Mouse (Mus musculus) embryonic facial prominence, embryonic 15.5 days (tissue): ENCODE results near the gene Cfap74. TPM values are rescaled to one million over a fixed set of nuclear protein-coding genes. Genes with fewer than 3 reads are reported as not detected.

Source experiments
- ATAC-seq: fragments of 200-750 bp; cut with Nextera tagmentation; 2 replicates; pipeline ENCODE4 v1.8.0; 2017; ENCODE audit warnings: low read depth, moderate TSS enrichment; ENCODE audit not compliant: insufficient number of reproducible peaks, low FRiP score, low TSS enrichment
- H3K27ac ChIP-seq: fragments of 300-500 bp; sonication (generic); replicated peaks from 2 replicates; pipeline ENCODE4 v1.5.1; 2015; ENCODE audit warnings: mild to moderate bottlenecking, inconsistent platforms
- H3K27me3 ChIP-seq: fragments of 300-500 bp; sonication (generic); 2 replicates; pipeline ENCODE4 v1.6.1; 2015; ENCODE audit warnings: inconsistent platforms
- H3K36me3 ChIP-seq: fragments of 300-500 bp; sonication (generic); 2 replicates; pipeline ENCODE4 v1.6.1; 2015; ENCODE audit warnings: mild to moderate bottlenecking, inconsistent platforms
- H3K4me1 ChIP-seq: fragments of 300-500 bp; sonication (generic); 2 replicates; pipeline ENCODE4 v1.6.1; 2015; ENCODE audit warnings: inconsistent platforms
- H3K4me2 ChIP-seq: fragments of 300-500 bp; sonication (generic); replicated peaks from 2 replicates; pipeline ENCODE4 v1.6.1; 2015; ENCODE audit warnings: mild to moderate bottlenecking, inconsistent platforms
- H3K4me3 ChIP-seq: fragments of 300-500 bp; sonication (generic); replicated peaks from 2 replicates; pipeline ENCODE4 v1.5.1; 2015; ENCODE audit warnings: mild to moderate bottlenecking, inconsistent platforms
- H3K9ac ChIP-seq: fragments of 300-500 bp; sonication (generic); 2 replicates; pipeline ENCODE4 v1.6.1; 2015; ENCODE audit warnings: inconsistent platforms
- H3K9me3 ChIP-seq: fragments of 300-500 bp; sonication (generic); replicated peaks from 2 replicates; pipeline ENCODE4 v1.6.1; 2016; ENCODE audit warnings: inconsistent platforms
- WGBS: fragments of 180-500 bp; shearing (Covaris S2); methylation state at CpG from one replicate; pipeline ENCODE4 v1.1.7; 2015; 5-methylcytosine and 5-hydroxymethylcytosine counted together
- polyA plus RNA-seq: library from polyadenylated mRNA; unstranded; fragments of >200 nt; fragmentation: Nextera tagmentation; extraction: Ambion mirVana; gene quantifications from 2 replicates; pipeline ENCODE4 v1.2.1, GENCODE M21; 2015

The Cfap74 gene
- polyA plus RNA-seq, 1 experiment from 2014 or later, result 4.9 TPM

- WGBS, result 78% methylated on average over 5 of the region's 5 CpGs
Measured at GRCm38 (mm10) chr4:155371797-155372735, 36.9 kb upstream of the Cfap74 start.

GRCm38 (mm10) chr4:155381974-155382373 is 27.0 kb upstream of the Cfap74 start:
- Histone ChIP-seq H3K9ac (no peak overlapping the region), H3K27ac (no peak overlapping the region), H3K4me3 (no peak overlapping the region), H3K36me3 (no peaks in the 10 kb centered on the region), H3K4me1 (no peaks in the 10 kb centered on the region), H3K27me3 (peaks cover 7% of the 10 kb centered on the region), H3K9me3 (no peaks in the 10 kb centered on the region), H3K4me2 (no peak overlapping the region)
- no peak for ATAC-seq
- WGBS, result 62% methylated on average over 7 of the region's 7 CpGs

More at GRCm38 (mm10) chr4:155371797-155372735, 36.9 kb upstream of the Cfap74 start:
- peaks cover 2% of the 10 kb centered on the region; the same call in 1 of the 2 replicates for H3K27me3 ChIP-seq
- no peak overlapping the region for H3K9ac ChIP-seq
- no peaks in the 10 kb centered on the region for H3K36me3 ChIP-seq
- H3K9me3 ChIP-seq, result no peaks in the 10 kb centered on the region
- no peaks in the 10 kb centered on the region for H3K4me1 ChIP-seq
- no peak overlapping the region for H3K4me3 ChIP-seq
- no peak overlapping the region for H3K27ac ChIP-seq
- no peak overlapping the region for H3K4me2 ChIP-seq
- ATAC-seq, result no peak

- Histone ChIP-seq H3K9me3 (no peaks in the 10 kb centered on the region), H3K27ac (no peak overlapping the region), H3K27me3 (peaks cover 9% of the 10 kb centered on the region), H3K4me3 (no peak overlapping the region), H3K4me2 (no peak overlapping the region), H3K9ac (no peak overlapping the region), H3K36me3 (no peaks in the 10 kb centered on the region), H3K4me1 (no peaks in the 10 kb centered on the region)
- ATAC-seq, result no peak
- WGBS, result 21% methylated on average over 9 of the region's 9 CpGs
Measured at GRCm38 (mm10) chr4:155382752-155383151, 26.2 kb upstream of the Cfap74 start.

- Histone ChIP-seq H3K4me3 (no peak overlapping the region), H3K9ac (no peak overlapping the region), H3K9me3 (no peaks in the 10 kb centered on the region), H3K4me2 (no peak overlapping the region), H3K36me3 (no peaks in the 10 kb centered on the region), H3K4me1 (no peaks in the 10 kb centered on the region), H3K27ac (no peak overlapping the region), H3K27me3 (peaks cover 9% of the 10 kb centered on the region)
- no peak for ATAC-seq
- 67% methylated on average over 4 of the region's 4 CpGs for WGBS
Measured at GRCm38 (mm10) chr4:155383326-155383725, 25.7 kb upstream of the Cfap74 start.

GRCm38 (mm10) chr4:155387166-155387565 is 21.8 kb upstream of the Cfap74 start:
- Histone ChIP-seq H3K9me3 (no peaks in the 10 kb centered on the region), H3K4me3 (no peak overlapping the region), H3K36me3 (no peaks in the 10 kb centered on the region), H3K4me1 (no peaks in the 10 kb centered on the region), H3K4me2 (no peak overlapping the region), H3K9ac (no peak overlapping the region), H3K27me3 (peaks cover 9% of the 10 kb centered on the region), H3K27ac (no peak overlapping the region)
- WGBS, result 63% methylated on average over 8 of the region's 8 CpGs
- no peak for ATAC-seq

- H3K4me2 ChIP-seq, result no peak overlapping the region
- no peaks in the 10 kb centered on the region for H3K36me3 ChIP-seq
- H3K4me3 ChIP-seq, result no peak overlapping the region
- H3K9me3 ChIP-seq, result no peaks in the 10 kb centered on the region
- H3K27ac ChIP-seq, result no peak overlapping the region
- no peak for ATAC-seq
- peaks cover 41% of the 10 kb centered on the region for H3K27me3 ChIP-seq
- peaks cover 8% of the 10 kb centered on the region for H3K4me1 ChIP-seq
- H3K9ac ChIP-seq, result no peak overlapping the region
- WGBS, result 84% methylated on average over 5 of the region's 5 CpGs
Measured at GRCm38 (mm10) chr4:155395471-155395870, 13.5 kb upstream of the Cfap74 start.

GRCm38 (mm10) chr4:155396751-155397150 is 12.2 kb upstream of the Cfap74 start:
- H3K9me3 ChIP-seq, result no peaks in the 10 kb centered on the region
- no peak overlapping the region for H3K4me2 ChIP-seq
- H3K27ac ChIP-seq, result no peak overlapping the region
- peaks cover 8% of the 10 kb centered on the region for H3K4me1 ChIP-seq
- H3K27me3 ChIP-seq, result peaks cover 41% of the 10 kb centered on the region
- H3K36me3 ChIP-seq, result no peaks in the 10 kb centered on the region
- no peak for ATAC-seq
- no peak overlapping the region for H3K9ac ChIP-seq
- no peak overlapping the region for H3K4me3 ChIP-seq
- WGBS, result 82% methylated on average over 4 of the region's 4 CpGs

GRCm38 (mm10) chr4:155397511-155398221 is 11.3 kb upstream of the Cfap74 start, which contains the start of gene Gabrd:
Gabrd (minus strand) TSS chr4:155398112.
- Histone ChIP-seq H3K9me3 (no peaks in the 10 kb centered on the region), H3K27ac (no peak within 1 kb of the TSS), H3K9ac (no peak within 1 kb of the TSS), H3K4me2 (peak within 1 kb of the TSS; percentile 85), H3K36me3 (no peaks in the 10 kb centered on the region), H3K27me3 (peaks cover 41% of the 10 kb centered on the region), H3K4me3 (peak within 1 kb of the TSS; percentile 41), H3K4me1 (peaks cover 8% of the 10 kb centered on the region)
- 1% methylated on average over 57 of the region's 57 CpGs for WGBS
- peak; percentile 39; the same call in 1 of the 2 replicates for ATAC-seq

- 5% methylated on average over 9 of the region's 9 CpGs for WGBS
- H3K4me1 ChIP-seq, result peaks cover 8% of the 10 kb centered on the region
- peak overlapping the region; percentile 85 for H3K4me2 ChIP-seq
- no peaks in the 10 kb centered on the region for H3K9me3 ChIP-seq
- H3K9ac ChIP-seq, result no peak overlapping the region
- peaks cover 41% of the 10 kb centered on the region for H3K27me3 ChIP-seq
- no peak for ATAC-seq
- no peak overlapping the region for H3K27ac ChIP-seq
- H3K36me3 ChIP-seq, result no peaks in the 10 kb centered on the region
- peak overlapping the region; percentile 41 for H3K4me3 ChIP-seq
Measured at GRCm38 (mm10) chr4:155398222-155398540, 10.8 kb upstream of the Cfap74 start.

- no peaks in the 10 kb centered on the region for H3K36me3 ChIP-seq
- H3K4me2 ChIP-seq, result no peak overlapping the region
- WGBS, result 71% methylated on average over 7 of the region's 7 CpGs
- no peaks in the 10 kb centered on the region for H3K9me3 ChIP-seq
- H3K4me3 ChIP-seq, result no peak overlapping the region
- H3K27me3 ChIP-seq, result peaks cover 34% of the 10 kb centered on the region
- no peak overlapping the region for H3K9ac ChIP-seq
- no peak overlapping the region for H3K27ac ChIP-seq
- H3K4me1 ChIP-seq, result peaks cover 8% of the 10 kb centered on the region
- ATAC-seq, result no peak
Measured at GRCm38 (mm10) chr4:155401121-155401520, 7.9 kb upstream of the Cfap74 start.

GRCm38 (mm10) chr4:155402489-155402888 is 6.5 kb upstream of the Cfap74 start:
- no peak for ATAC-seq
- Histone ChIP-seq H3K4me2 (no peak overlapping the region), H3K9me3 (no peaks in the 10 kb centered on the region), H3K4me1 (peaks cover 4% of the 10 kb centered on the region), H3K4me3 (no peak overlapping the region), H3K36me3 (no peaks in the 10 kb centered on the region), H3K27me3 (peaks cover 26% of the 10 kb centered on the region), H3K9ac (no peak overlapping the region), H3K27ac (no peak overlapping the region)
- WGBS, result 45% methylated on average over 1 of the region's 1 CpGs
